Comparison of ENCODE assay signal across 8 mouse cellular contexts in the genomic region with DNA sequence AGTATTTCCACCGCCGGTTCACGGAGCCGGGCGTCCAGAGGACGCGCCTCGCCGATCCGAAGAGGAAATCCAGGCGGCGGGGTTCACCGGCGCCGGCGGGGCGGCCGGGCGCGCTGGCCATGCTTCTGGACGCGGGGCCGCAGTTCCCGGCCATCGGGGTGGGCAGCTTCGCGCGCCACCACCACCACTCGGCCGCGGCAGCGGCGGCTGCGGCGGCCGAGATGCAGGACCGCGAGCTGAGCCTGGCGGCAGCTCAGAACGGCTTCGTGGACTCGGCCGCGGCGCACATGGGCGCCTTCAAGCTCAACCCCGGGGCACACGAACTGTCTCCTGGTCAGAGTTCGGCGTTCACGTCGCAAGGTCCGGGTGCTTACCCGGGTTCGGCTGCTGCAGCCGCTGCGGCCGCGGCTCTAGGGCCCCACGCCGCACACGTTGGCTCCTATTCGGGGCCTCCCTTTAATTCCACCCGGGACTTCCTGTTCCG. TPM values are rescaled to one million over a fixed set of nuclear protein-coding genes. Genes with fewer than 3 reads are reported as not detected.
DNase-seq lines count a peak whose midpoint lies in the region; ATAC-seq lines count a peak whose summit lies in the region.

No protein-coding gene starts in this region.

- no peaks in the 10 kb centered on the region for H3K9me3 ChIP-seq in embryonic facial prominence, embryonic 11.5 days (replicated peaks; ENCODE audit: control insufficient read depth, low read length)
- no peaks in the 10 kb centered on the region for H3K9me3 ChIP-seq in hindbrain, embryonic 16.5 days (ENCODE audit: control insufficient read depth, low read length)
- H3K9me3 ChIP-seq in midbrain, embryonic 15.5 days, result no peaks in the 10 kb centered on the region

- H3K4me1 ChIP-seq in embryonic facial prominence, embryonic 11.5 days (ENCODE audit: control insufficient read depth, insufficient read depth, low read length), result peaks cover 9% of the 10 kb centered on the region
- peaks cover 5% of the 10 kb centered on the region; the same call in 1 of the 2 replicates for H3K4me1 ChIP-seq in hindbrain, embryonic 16.5 days (ENCODE audit: control insufficient read depth, insufficient read depth, low read depth, low read length)
- peaks cover 14% of the 10 kb centered on the region for H3K4me1 ChIP-seq in midbrain, embryonic 15.5 days

- peaks cover 59% of the 10 kb centered on the region for H3K27me3 ChIP-seq in embryonic facial prominence, embryonic 11.5 days (ENCODE audit: control insufficient read depth, insufficient read depth, low read length)
- peaks cover 7% of the 10 kb centered on the region for H3K27me3 ChIP-seq in hindbrain, embryonic 16.5 days (replicated peaks; ENCODE audit: control insufficient read depth, insufficient read depth, low read length)
- H3K27me3 ChIP-seq in midbrain, embryonic 15.5 days (replicated peaks), result peaks cover 24% of the 10 kb centered on the region

- peak overlapping the region; percentile 68 for H3K27ac ChIP-seq in embryonic facial prominence, embryonic 11.5 days (replicated peaks; ENCODE audit: low read depth, low read length)
- H3K27ac ChIP-seq in hindbrain, embryonic 16.5 days (ENCODE audit: low read depth, low read length), result peak overlapping the region; percentile 94
- peak overlapping the region; percentile 96 for H3K27ac ChIP-seq in midbrain, embryonic 15.5 days

- no peak for ATAC-seq in embryonic facial prominence, embryonic 11.5 days (replicated peaks; ENCODE audit: insufficient number of reproducible peaks, low FRiP score, low TSS enrichment, low read depth)
- no peak for ATAC-seq in hindbrain, embryonic 16.5 days
- ATAC-seq in midbrain, embryonic 15.5 days (replicated peaks), result peak; percentile 15
- ATAC-seq in erythroid progenitor cell, adult 5-6 weeks (replicated peaks; ENCODE audit: low FRiP score, poor library complexity, severe bottlenecking), result no peak

- peak overlapping the region; percentile 48 for H3K4me3 ChIP-seq in embryonic facial prominence, embryonic 11.5 days (ENCODE audit: low read depth, low read length)
- peak overlapping the region; percentile 57 for H3K4me3 ChIP-seq in hindbrain, embryonic 16.5 days (ENCODE audit: low read length)
- peak overlapping the region; percentile 48 for H3K4me3 ChIP-seq in midbrain, embryonic 15.5 days

- peak overlapping the region; percentile 68 for H3K9ac ChIP-seq in embryonic facial prominence, embryonic 11.5 days (replicated peaks; ENCODE audit: low read length)
- H3K9ac ChIP-seq in hindbrain, embryonic 16.5 days (ENCODE audit: low read depth, low read length), result peak overlapping the region; percentile 78
- peak overlapping the region; percentile 56 for H3K9ac ChIP-seq in midbrain, embryonic 15.5 days

- no peaks in the 10 kb centered on the region for H3K36me3 ChIP-seq in embryonic facial prominence, embryonic 11.5 days (replicated peaks; ENCODE audit: control insufficient read depth, insufficient read depth, low read depth, low read length)
- no peaks in the 10 kb centered on the region for H3K36me3 ChIP-seq in hindbrain, embryonic 16.5 days (ENCODE audit: control insufficient read depth, insufficient read depth, low read length)
- no peaks in the 10 kb centered on the region for H3K36me3 ChIP-seq in midbrain, embryonic 15.5 days (replicated peaks)

- WGBS in embryonic facial prominence, embryonic 11.5 days, result under 1% methylated on average over 53 of the region's 65 CpGs
- WGBS in hindbrain, embryonic 16.5 days, result under 1% methylated on average over 45 of the region's 65 CpGs
- under 1% methylated on average over 65 of the region's 65 CpGs for WGBS in midbrain, embryonic 15.5 days

- peak; percentile 17 to 43 for DNase-seq in layer of hippocampus, postnatal 10 days (ENCODE audit: low spot score in 2 of 2)
- DNase-seq in layer of hippocampus, adult 9-11 months, result no peak
- DNase-seq in embryonic facial prominence, embryonic 11.5 days (ENCODE audit: low spot score), result peak; percentile 49
- no peak for DNase-seq in thymus, postnatal 0 days (ENCODE audit: low spot score)
- no peak for DNase-seq in urinary bladder, postnatal 10 days (ENCODE audit: low spot score)

- peak overlapping the region; percentile 83 for H3K4me2 ChIP-seq in embryonic facial prominence, embryonic 11.5 days (ENCODE audit: low read depth, low read length)
- H3K4me2 ChIP-seq in hindbrain, embryonic 16.5 days (ENCODE audit: low read length), result peak overlapping the region; percentile 56
- H3K4me2 ChIP-seq in midbrain, embryonic 15.5 days, result peak overlapping the region; percentile 57

RNA-seq across cellular contexts. Expression of a gene that starts 0.4 kb away (rescaled TPM):
- total RNA-seq in layer of hippocampus, postnatal 10 days (2021), result 10 to 100 TPM; 23.7 to 25.4 TPM
- polyA plus RNA-seq in embryonic facial prominence, embryonic 11.5 days (2014; fragmentation: Nextera tagmentation; extraction: Ambion mirVana), result 2.1 and 2.3 TPM in 2 replicates
- 7.3 and 7.8 TPM in 2 replicates for polyA plus RNA-seq in hindbrain, embryonic 16.5 days (2015; fragmentation: Nextera tagmentation; extraction: Ambion mirVana)
- polyA plus RNA-seq in midbrain, embryonic 15.5 days (2015; fragmentation: Nextera tagmentation; extraction: Ambion mirVana), result 9.6 and 9.9 TPM in 2 replicates
- polyA plus RNA-seq in thymus, postnatal 0 days (2015; fragmentation: Nextera tagmentation; extraction: Ambion mirVana), result not detected in 2 replicates
- total RNA-seq in erythroid progenitor cell, adult 5-6 weeks (2015; ENCODE audit: low replicate concordance), result not detected in 2 replicates
- total RNA-seq in erythroid progenitor cell, adult 5-6 weeks (2017; ENCODE audit: low replicate concordance), result not detected in 2 replicates

RNA-seq across cellular contexts. Expression of a gene that starts 10.1 kb away (rescaled TPM):
- 1 to 10 TPM; 4.3 to 5.4 TPM for total RNA-seq in layer of hippocampus, postnatal 10 days (2021)
- polyA plus RNA-seq in embryonic facial prominence, embryonic 11.5 days (2014; fragmentation: Nextera tagmentation; extraction: Ambion mirVana), result 4.1 and 5.0 TPM in 2 replicates
- polyA plus RNA-seq in hindbrain, embryonic 16.5 days (2015; fragmentation: Nextera tagmentation; extraction: Ambion mirVana), result 14.9 and 15.2 TPM in 2 replicates
- 13.0 and 14.0 TPM in 2 replicates for polyA plus RNA-seq in midbrain, embryonic 15.5 days (2015; fragmentation: Nextera tagmentation; extraction: Ambion mirVana)
- not detected in 2 replicates for polyA plus RNA-seq in thymus, postnatal 0 days (2015; fragmentation: Nextera tagmentation; extraction: Ambion mirVana)
- not detected in 2 replicates for total RNA-seq in erythroid progenitor cell, adult 5-6 weeks (2015; ENCODE audit: low replicate concordance)
- not detected in 2 replicates for total RNA-seq in erythroid progenitor cell, adult 5-6 weeks (2017; ENCODE audit: low replicate concordance)

RNA-seq across cellular contexts. Expression of a gene that starts 14.8 kb away (rescaled TPM):
- not detected for total RNA-seq in layer of hippocampus, postnatal 10 days (2021)
- not detected in 2 replicates for polyA plus RNA-seq in embryonic facial prominence, embryonic 11.5 days (2014; fragmentation: Nextera tagmentation; extraction: Ambion mirVana)
- 0.80 and 0.84 TPM in 2 replicates for polyA plus RNA-seq in hindbrain, embryonic 16.5 days (2015; fragmentation: Nextera tagmentation; extraction: Ambion mirVana)
- 0.51 and 0.77 TPM in 2 replicates for polyA plus RNA-seq in midbrain, embryonic 15.5 days (2015; fragmentation: Nextera tagmentation; extraction: Ambion mirVana)
- not detected in 2 replicates for polyA plus RNA-seq in thymus, postnatal 0 days (2015; fragmentation: Nextera tagmentation; extraction: Ambion mirVana)
- total RNA-seq in erythroid progenitor cell, adult 5-6 weeks (2015; ENCODE audit: low replicate concordance), result not detected in 2 replicates
- total RNA-seq in erythroid progenitor cell, adult 5-6 weeks (2017; ENCODE audit: low replicate concordance), result not detected in 2 replicates

RNA-seq across cellular contexts. Expression of a gene that starts 24.7 kb away (rescaled TPM):
- total RNA-seq in layer of hippocampus, postnatal 10 days (2021), result under 1 TPM; 0.23 to 0.38 TPM
- not detected in 2 replicates for polyA plus RNA-seq in embryonic facial prominence, embryonic 11.5 days (2014; fragmentation: Nextera tagmentation; extraction: Ambion mirVana)
- 1.8 and 2.1 TPM in 2 replicates for polyA plus RNA-seq in hindbrain, embryonic 16.5 days (2015; fragmentation: Nextera tagmentation; extraction: Ambion mirVana)
- polyA plus RNA-seq in midbrain, embryonic 15.5 days (2015; fragmentation: Nextera tagmentation; extraction: Ambion mirVana), result 0.91 and 1.1 TPM in 2 replicates
- not detected in 2 replicates for polyA plus RNA-seq in thymus, postnatal 0 days (2015; fragmentation: Nextera tagmentation; extraction: Ambion mirVana)
- total RNA-seq in erythroid progenitor cell, adult 5-6 weeks (2015; ENCODE audit: low replicate concordance), result not detected in 2 replicates
- not detected in 2 replicates for total RNA-seq in erythroid progenitor cell, adult 5-6 weeks (2017; ENCODE audit: low replicate concordance)

RNA-seq across cellular contexts. Expression of a gene that starts 58.5 kb away (rescaled TPM):
- total RNA-seq in layer of hippocampus, postnatal 10 days (2021), result 10 to 100 TPM; 32.5 to 49.2 TPM
- polyA plus RNA-seq in embryonic facial prominence, embryonic 11.5 days (2014; fragmentation: Nextera tagmentation; extraction: Ambion mirVana), result 35.3 and 37.4 TPM in 2 replicates
- polyA plus RNA-seq in hindbrain, embryonic 16.5 days (2015; fragmentation: Nextera tagmentation; extraction: Ambion mirVana), result 31.1 and 33.3 TPM in 2 replicates
- polyA plus RNA-seq in midbrain, embryonic 15.5 days (2015; fragmentation: Nextera tagmentation; extraction: Ambion mirVana), result 26.7 and 27.0 TPM in 2 replicates
- 14.9 and 15.6 TPM in 2 replicates for polyA plus RNA-seq in thymus, postnatal 0 days (2015; fragmentation: Nextera tagmentation; extraction: Ambion mirVana)
- total RNA-seq in erythroid progenitor cell, adult 5-6 weeks (2015; ENCODE audit: low replicate concordance), result 12.6 and 13.0 TPM in 2 replicates
- total RNA-seq in erythroid progenitor cell, adult 5-6 weeks (2017; ENCODE audit: low replicate concordance), result 2.9 and 12.1 TPM in 2 replicates

Comparison
In these comparisons a context has a peak if more than half of its experiments do, and no peak if none do; other contexts are left out.
1. DNase-seq: peak in layer of hippocampus, postnatal 10 days (2 of 2) and embryonic facial prominence, embryonic 11.5 days (single experiment); none in layer of hippocampus, adult 9-11 months (single experiment), thymus, postnatal 0 days (single experiment) and urinary bladder, postnatal 10 days (single experiment).
2. Peak in every context shown above with its lines, with median percentiles within 50 percentile points of each other: H3K27ac ChIP-seq, H3K4me2 ChIP-seq, H3K4me3 ChIP-seq and H3K9ac ChIP-seq.